Mouse (Mus musculus) gastrocnemius, postnatal 14 days (tissue): ENCODE results near the gene Traf4. TPM values are rescaled to one million over a fixed set of nuclear protein-coding genes. Genes with fewer than 3 reads are reported as not detected.
"Not testable (repeated sequence)": the region's sequence is repeated elsewhere in the genome, so short reads cannot be mapped to it uniquely, and the experiment has no call there.

ENCODE experiments used
- DNase-seq: peaks from one replicate; pipeline ENCODE4 v3.0.0; 2021; ENCODE audit warnings: mixed read lengths
- intact Hi-C: fragments of 180-260 bp; cut with DNase I; formaldehyde crosslinking; loops from one replicate; pipeline ENCODE4 v1.15.1; 2025; ENCODE audit warnings: low total_unique reads
- total RNA-seq, 2 experiments: library from RNA; stranded (reverse); gene quantifications; 2 replicates each; pipeline ENCODE4 v1.2.3; 2021

Traf4 gene
- total RNA-seq, 2 experiments from 2014 or later = 7.6 to 10.2 TPM

DNA sequence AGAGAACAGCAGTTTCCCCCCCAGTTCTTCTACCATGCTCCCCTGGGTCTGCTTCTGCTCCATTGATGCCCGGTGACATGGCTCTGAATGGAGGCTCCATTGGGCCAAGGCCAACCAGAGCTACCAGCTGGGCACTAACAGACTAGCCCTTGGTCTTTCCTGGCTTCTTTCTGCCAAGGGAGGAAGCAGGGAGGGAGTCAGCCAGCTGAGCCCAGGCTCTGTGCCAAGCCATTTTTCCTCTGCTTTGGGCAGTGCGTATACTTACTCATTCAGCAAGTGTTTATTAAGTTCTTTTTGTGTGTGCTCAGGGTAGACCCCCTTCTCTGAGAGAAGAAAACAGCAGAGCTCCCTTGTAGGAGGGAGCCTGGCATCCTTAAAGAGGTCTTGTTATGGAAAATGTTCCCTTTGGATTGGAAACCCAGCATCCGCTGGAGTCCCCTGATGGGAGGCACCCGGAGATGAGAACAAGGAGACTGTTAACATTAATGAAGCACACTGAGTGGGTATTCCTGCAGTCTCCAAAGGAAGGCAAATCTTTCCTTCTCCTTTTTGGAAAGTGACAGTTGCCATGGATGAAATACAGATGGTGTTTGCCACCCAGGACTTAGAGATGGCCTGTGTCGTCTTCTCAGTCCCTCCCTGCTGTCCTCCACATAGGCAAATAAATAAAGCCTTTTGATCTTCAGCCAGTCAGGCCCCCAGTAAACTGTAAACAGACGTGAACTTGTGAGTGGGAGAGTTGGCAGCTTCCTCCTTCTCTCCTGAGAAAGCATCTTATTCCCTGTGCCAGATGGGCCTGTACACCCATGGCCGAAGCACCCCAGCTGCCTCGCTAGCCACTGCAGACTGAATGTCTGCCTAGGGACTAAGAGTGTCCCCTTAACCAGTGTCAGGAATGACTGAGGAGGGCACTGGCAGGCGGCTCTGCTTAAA lies 12.8 kb downstream of the Traf4 start:
- intact Hi-C loops = no loop called here
- peak; percentile 73 for DNase-seq

DNA sequence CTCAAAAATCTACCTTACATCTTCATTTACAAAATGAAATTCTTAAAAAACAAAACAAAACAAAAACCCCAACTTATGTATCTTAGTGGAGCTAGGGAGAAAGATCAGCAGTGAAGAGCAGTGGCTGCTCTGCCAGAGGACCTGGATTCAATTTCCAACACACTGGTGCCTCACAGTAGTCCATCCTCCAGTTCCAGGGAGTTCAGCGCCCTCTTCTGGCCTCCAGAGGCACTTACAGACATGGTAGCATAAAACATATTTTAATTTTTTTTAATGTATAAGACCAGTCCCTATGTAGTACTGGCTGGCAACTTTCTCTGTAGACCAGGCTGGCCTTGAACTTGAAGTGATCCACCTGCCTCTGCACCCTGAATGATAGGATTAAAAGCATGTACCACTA lies 14.2 kb downstream of the Traf4 start:
- intact Hi-C loops = no loop called here
- no peak for DNase-seq

DNA sequence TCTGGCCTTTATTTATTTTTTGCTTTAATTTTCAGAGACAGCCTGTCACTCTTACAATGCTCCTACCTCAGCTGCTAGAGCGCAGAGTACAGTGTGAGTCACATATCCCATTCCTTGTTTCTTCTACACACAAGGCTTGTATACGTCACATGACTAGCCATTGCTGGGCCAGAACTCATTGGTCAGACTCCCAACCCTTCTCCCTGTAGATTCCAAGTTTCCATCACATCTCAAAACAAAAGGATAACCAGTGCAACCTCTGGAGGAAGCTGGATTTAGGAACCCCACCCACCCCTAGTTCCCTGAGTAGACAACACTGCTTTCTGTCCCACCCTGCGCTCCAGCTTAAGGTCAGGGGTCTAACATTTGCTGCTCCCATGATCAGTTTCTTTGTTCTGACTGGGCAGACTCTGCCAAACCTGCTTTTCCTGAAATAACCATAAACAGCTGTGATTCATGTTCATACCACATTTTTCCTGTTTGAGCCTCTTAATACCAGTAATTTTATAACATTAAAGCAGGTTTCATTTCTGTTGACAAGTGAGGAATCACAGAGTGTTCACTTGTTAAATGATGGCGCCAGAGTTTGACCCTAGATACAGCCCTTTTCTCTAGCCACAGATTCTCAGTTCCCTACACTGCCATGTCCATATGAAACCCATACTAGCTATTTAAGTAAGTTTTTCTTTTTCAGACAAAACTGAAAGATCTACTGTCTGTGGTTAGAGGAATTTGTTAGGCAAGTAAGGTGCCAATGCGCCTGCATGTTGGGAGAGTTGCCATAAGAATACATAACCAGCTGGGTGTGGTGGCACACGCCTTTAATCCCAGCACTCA lies 18.5 kb downstream of the Traf4 start:
- intact Hi-C loops = no loop called here
- no peak for DNase-seq

DNA sequence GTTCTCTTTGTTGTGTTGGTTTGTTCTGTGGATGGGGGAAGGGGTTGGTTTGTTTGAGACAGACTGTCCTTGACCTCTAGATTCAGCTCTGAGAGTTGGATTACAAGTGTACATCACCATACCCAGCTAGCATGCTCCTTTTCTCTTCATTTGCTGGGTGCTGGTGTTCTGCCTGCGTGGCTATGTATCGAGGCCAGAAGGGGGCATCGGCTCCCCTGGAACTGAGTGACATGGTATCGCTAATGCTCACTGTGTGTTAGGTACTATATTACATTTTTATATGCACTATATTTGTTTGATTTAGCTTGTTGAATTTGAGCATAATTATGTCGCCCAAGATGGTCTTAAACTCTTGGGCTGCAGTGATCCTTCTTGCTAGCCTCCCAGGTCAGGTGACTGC lies 19.2 kb downstream of the Traf4 start:
- intact Hi-C loops = no loop called here
- no peak for DNase-seq

DNA sequence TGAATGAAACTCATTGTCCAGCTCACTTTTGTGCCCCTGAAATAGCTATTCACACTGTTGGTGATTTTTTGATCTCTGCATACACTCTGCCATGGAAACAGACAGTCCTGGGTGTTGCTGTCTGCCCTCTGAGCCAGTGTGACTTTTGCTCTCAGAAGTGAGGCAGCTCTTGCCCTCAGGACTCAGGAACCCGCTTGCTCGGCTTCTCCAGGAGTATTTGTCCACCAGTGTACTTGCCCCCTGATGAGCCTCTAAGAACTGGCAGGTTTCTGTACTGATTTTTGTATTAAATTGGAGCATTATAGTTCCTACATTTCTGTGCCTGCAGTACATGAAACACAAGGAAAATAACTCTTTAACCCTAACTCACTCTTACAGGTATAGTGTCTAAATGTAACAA lies 21.9 kb downstream of the Traf4 start:
- intact Hi-C loops = no loop called here
- DNase-seq = no peak

DNA sequence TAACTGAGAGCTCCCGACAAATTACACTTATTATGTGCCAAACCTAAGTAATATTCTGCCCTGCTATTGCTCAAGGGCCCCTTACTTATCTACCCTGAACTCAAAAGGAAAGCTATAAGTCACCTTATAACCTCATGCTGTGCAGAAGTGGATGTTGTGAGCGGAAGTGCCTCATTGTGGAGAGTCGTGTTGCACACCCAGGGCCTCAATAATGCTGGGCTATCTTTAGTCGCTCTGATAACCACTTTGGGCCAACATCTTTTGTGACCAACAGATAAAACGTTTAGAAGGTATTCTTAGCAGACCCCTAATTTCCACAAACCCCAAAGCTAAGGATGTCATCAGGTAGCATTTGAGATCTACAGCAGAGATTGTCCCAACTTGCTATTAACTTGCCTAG lies 24.7 kb downstream of the Traf4 start:
- intact Hi-C loops = no loop called here
- no peak for DNase-seq

DNA sequence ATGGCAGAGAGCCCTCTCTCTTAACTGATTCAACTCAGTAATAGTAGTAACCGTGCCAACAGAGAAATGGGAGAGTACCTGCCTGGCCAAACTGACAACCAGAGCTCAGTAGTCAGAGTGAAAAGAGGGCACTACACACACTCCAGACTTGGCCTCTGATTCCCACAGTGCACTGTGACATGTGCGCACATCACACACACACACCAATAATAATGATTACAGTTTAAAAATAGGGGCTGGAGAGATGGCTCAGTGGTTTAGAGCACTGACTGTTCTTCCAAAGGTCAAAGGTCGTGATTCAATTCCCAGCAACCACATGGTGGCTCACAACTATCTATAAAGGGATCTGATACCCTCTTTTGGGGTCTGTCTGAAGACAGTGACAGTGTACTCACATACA lies 27.4 kb downstream of the Traf4 start:
- intact Hi-C loops = no loop called here
- no peak for DNase-seq

DNA sequence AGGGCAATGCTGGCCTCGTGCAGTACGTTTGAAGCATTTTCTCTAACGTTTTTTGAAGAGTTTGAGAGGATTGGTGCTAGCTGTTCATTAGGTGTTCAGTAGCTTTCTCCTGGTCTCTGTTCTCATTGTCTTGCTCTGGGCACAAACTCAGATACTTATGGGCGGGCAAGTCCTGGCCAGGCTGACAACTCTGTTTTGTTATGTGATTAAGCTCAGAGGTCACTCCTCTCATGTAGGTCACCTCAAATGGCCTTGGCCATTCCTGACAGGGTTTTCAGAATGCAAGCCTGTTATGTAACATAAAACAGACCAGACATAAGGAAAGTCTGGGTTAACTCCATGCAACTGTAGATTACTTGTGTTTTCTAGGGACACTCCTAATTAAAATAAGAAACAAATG lies 27.8 kb downstream of the Traf4 start:
- intact Hi-C loops = no loop called here
- DNase-seq = no peak

DNA sequence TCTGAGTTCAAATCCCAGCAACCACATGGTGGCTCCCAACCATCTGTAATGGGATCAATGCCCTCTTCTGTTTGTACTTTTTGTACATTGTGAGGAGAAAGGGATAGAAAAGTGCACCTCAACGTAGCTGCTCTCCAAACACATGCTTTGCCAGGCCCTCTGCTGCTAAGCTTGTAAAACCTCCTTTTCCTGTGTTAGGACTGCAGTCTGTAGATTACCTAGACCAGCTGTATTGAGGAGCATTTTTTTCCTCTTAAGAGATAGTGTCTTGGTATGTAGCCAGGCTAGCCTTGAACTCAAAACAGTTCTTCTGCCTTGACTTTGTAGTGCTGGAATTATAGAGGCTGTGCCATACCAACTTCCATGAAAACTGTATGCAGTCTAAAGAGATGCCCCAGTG lies 29.3 kb downstream of the Traf4 start:
- no peak for DNase-seq
- intact Hi-C loops = no loop called here

DNA sequence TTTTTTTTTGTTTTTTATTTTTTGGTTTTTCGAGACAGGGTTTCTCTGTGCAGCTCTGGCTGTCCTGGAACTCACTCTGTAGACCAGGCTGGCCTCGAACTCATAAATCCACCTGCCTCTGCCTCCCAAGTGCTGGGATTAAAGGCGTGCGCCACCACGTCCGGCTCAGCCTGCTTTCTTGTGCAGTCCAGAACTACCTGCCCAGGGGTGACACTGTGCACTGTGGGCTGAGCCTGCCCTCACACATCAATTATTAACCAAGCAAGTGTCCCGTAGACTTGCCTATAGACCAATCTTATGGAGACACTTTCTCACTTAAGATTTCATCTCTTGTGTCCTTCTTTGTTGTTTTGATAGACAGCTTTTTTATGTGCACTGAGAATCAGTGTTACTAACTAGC lies 30.1 kb downstream of the Traf4 start:
- DNase-seq, intact Hi-C loops: not testable (repeated sequence)

DNA sequence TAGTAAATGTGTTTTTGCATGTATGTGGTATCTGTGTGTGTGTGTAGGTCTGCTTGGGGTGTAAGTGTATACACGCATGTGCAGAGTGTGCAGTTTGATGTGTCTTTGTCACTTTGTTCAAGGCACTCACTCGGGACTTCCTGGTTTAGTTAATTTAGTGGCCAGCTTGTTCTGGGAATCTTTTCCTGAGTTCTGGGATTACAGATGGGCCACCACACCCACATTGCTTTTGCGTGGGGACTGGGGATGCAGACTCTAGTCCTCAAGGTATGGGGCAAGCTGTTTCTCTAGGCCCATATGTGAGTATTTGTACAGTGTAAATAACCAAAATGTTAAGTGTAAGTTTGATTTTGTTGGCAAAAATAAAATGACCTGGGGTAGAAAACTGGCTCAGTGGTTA lies 31.0 kb downstream of the Traf4 start:
- intact Hi-C loops = no loop called here

DNA sequence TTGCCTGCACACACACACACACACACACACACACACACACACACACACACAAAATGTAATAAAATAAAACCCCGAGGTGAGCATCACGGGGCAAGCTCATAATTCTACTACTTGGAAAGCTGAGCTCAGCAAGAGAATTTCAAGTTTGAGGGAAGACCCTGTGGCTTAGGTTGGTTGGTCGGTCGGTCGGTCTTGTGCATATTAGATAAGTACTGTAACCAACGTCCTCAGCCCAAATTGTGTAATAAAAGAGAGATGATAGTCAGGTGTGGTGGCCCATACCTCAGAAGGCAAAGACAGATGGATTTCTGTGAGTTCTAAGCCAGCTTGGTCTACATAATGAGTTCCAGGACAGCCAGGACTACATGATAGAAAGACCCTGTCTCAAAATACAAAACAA lies 31.5 kb downstream of the Traf4 start:
- intact Hi-C loops = no loop called here
- DNase-seq = no peak

More for the DNA sequence above, 31.0 kb downstream of the Traf4 start:
- DNase-seq = no peak

DNA sequence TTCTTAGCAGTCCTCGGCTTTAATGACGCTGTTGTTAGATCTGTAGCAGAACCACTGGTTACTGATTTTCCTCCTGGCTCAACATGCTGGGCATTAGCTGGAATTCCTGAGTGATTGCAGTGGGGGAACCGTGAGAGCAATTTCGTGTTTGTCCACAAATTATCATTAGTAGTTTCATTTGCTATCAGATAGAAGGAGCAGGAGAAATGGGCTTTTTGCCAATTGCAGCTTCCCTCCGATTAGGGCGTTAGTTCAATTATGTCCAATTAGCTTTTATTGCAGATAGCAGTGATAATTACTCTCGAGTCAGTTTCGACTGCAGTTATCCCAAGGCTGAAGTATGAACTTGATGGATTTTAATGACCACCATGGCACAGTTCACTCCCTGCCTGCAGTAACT lies 35.9 kb downstream of the Traf4 start:
- no peak for DNase-seq
- intact Hi-C loops = no loop called here

DNA sequence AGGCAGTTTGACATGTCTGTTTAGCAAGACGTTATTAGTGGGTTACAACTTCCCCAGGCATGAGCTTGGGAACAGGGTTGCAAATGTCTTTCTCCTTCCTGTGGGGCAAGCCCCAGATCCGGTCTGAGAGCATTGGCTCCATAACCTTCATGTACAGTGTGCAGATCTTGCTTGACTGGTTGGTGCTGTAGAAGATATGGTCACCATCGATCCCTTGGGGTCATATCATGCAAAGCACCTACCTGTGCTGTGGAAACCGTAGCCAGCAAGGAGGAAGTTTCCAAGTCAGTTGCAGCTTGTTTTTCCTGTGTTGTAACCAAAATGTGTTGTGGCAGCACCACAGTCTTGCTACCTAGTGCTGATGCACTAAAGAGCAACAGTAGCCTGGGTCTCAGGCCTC lies 38.6 kb downstream of the Traf4 start:
- no peak for DNase-seq
- intact Hi-C loops = no loop called here

DNA sequence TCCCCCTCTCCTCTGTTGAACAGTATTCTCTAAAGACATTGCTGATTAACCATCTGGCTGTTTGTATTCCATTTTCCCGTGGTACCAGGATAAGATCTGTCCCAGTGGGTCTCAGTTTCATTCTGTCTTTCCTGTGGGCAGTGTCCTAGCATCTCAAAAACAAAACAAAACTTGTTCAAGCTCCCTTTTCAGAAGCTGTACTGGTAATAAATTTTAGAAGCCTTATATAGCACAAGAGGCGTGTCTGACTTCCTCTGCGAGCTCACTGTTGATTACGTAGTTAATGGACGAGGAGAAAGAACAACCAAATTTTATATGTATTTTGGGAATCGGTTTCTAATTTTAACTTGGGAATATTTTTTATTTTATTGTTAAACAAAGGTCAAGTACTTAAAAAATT lies 39.7 kb downstream of the Traf4 start:
- intact Hi-C loops = no loop called here

DNA sequence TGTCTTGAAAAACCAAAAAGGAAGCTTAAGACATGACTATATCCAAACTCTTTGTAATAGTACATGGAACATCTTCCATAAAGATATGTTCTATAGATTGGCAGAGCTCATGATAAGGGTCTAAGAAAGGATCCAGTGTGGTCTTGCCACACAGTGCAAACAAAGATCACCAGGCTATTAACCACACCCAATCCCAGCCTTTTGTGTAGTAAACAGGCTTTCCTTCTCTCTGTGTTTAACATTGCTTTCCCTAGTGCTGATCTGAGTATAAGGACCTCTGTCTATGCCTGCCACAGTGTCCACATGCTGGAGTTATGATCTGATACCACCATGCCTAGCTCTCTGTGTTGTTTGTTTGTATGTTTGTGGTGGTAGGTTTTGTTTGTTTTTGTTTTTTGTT lies 41.6 kb downstream of the Traf4 start:
- intact Hi-C loops = no loop called here

More for the DNA sequence above, 39.7 kb downstream of the Traf4 start:
- no peak for DNase-seq

DNA sequence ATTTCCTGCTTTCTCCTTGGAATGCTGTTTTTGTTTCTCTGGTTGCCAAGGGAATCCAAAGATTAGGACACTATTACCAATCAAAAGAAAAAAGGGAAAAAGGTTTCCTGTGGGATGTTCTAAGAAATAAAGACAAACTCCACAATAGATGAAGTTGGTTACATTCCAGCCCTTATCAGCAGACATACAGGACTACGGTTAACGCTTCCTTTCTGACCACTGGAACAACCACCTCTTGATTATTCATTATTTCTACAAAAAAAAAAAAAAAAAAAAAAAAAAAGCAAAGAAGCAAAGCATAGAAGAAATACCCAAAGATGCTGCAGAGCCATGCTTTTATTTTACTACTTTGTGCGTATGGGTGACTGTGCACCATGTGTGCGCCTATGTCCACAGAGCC lies 42.6 kb downstream of the Traf4 start:
- intact Hi-C loops = no loop called here
- DNase-seq = no peak

More for the DNA sequence above, 41.6 kb downstream of the Traf4 start:
- DNase-seq = no peak

DNA sequence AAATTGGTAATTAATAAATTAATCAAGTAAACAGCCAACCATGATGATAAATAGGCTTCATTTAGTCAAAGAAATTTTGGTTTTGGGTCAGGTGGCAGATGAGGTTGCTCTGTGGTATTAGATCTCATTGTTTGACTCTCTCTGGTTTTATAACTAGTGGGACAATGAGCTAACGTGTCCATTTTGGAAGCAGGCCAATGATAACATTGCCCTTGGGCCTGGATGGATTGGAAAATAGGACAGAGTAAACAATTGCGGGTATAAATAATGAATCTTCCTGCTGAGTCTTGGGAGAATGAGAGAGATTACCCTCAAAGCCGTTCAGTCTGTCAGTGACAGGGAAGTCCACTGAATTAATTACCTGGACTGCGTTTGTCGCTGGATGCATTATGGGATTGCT lies 44.2 kb downstream of the Traf4 start:
- intact Hi-C loops = no loop called here
- no peak for DNase-seq

DNA sequence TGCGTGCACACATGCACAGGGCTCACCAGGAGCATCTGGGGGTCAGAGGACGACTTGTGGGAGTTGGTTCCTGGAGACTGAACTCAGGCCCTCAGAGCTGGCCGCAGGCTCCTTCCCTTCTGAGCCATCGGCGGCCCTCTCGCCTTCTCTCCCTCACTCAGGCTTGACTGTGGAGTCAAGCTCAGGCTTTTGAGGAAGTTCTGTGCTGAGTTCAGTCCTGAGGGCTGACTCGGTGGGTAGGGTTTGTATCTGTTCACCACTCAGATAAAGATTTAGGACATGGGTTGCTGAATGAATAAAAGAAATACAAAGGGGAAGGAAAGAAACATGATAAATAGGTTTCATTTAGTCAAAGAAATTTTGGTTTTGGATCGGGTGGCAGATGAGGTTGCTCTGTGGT lies 45.5 kb downstream of the Traf4 start:
- intact Hi-C loops = no loop called here
- no peak for DNase-seq

DNA sequence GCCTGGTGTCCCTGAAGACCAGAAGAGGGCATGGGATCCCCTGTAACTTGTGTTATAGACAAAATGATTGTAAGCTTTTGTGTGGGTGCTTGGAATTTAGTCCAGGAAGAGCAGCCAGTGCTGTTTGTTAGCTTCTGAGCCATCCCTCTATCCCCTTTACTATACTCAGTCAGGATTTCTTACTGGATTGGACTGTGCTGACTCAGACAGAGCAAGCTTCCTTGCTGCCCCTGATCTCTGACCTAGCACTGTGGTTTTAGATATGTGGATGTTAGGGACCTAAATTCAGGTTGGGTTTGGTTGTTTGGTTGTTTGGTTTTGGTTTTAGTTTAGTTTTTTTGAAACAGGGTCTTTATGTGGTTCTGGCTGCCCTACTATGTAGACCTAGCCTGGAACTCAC lies 46.9 kb downstream of the Traf4 start:
- no peak for DNase-seq
- intact Hi-C loops = no loop called here

DNA sequence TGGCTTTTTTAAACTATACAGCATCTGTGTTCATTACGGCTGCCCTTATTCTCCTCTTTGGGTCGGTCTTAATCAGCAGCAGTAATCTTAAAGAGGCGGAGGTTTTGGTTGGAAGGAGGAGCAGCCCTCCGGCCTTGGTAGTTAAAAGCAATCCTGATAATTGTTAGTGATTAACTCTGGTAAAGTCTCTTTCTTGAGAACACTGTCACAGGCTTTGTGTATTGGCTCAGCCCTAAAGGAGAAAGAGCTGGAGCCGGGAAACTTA lies 49.3 kb downstream of the Traf4 start:
- DNase-seq = no peak
- intact Hi-C loops = no loop called here
